Mouse (Mus musculus): ENCODE data around the gene Gzmg. TPM values are rescaled to one million over a fixed set of nuclear protein-coding genes. Genes with fewer than 3 reads are reported as not detected.

Gene Gzmg
- total RNA-seq, 2 experiments from 2014 or later = not detected

Other genes with a start within 250 kb of the Gzmg start
- gene Cma1, start 214.9 kb downstream of the Gzmg start, total RNA-seq (2015) = not detected in 2 replicates
- not detected in 2 replicates for gene Cma1, start 214.9 kb downstream of the Gzmg start, total RNA-seq (2017)
- gene Cma2, start 208.6 kb downstream of the Gzmg start, total RNA-seq (2015) = not detected in 2 replicates
- gene Cma2, start 208.6 kb downstream of the Gzmg start, total RNA-seq (2017) = not detected in 2 replicates
- not detected in 2 replicates for gene Mcpt1, start 141.6 kb downstream of the Gzmg start, total RNA-seq (2015)
- gene Mcpt1, start 141.6 kb downstream of the Gzmg start, total RNA-seq (2017) = not detected in 2 replicates
- gene Mcpt9, start 129.1 kb downstream of the Gzmg start, total RNA-seq (2015) = not detected in 2 replicates
- not detected in 2 replicates for gene Mcpt9, start 129.1 kb downstream of the Gzmg start, total RNA-seq (2017)
- gene Mcpt2, start 117.5 kb downstream of the Gzmg start, total RNA-seq (2015) = not detected in 2 replicates
- gene Mcpt2, start 117.5 kb downstream of the Gzmg start, total RNA-seq (2017) = not detected in 2 replicates
- gene Mcpt4, start 97.3 kb downstream of the Gzmg start, total RNA-seq (2015) = not detected in 2 replicates
- gene Mcpt4, start 97.3 kb downstream of the Gzmg start, total RNA-seq (2017) = not detected in 2 replicates
- 83.3 and 112 TPM in 2 replicates for gene Mcpt8, start 74.3 kb downstream of the Gzmg start, total RNA-seq (2015)
- 23.6 and 30.6 TPM in 2 replicates for gene Mcpt8, start 74.3 kb downstream of the Gzmg start, total RNA-seq (2017)
- 4,330 and 4,812 TPM in 2 replicates for gene Ctsg, start 57.0 kb downstream of the Gzmg start, total RNA-seq (2015)
- 4,060 and 4,327 TPM in 2 replicates for gene Ctsg, start 57.0 kb downstream of the Gzmg start, total RNA-seq (2017)
- gene Gzme, start 39.0 kb downstream of the Gzmg start, total RNA-seq (2015) = not detected in 2 replicates
- not detected in 2 replicates for gene Gzme, start 39.0 kb downstream of the Gzmg start, total RNA-seq (2017)
- gene Gzmd, start 27.0 kb downstream of the Gzmg start, total RNA-seq (2015) = 0.37 TPM in 1 of 2 replicates, not detected in the other
- gene Gzmd, start 27.0 kb downstream of the Gzmg start, total RNA-seq (2017) = not detected in 2 replicates
- gene Gzmn, start 15.0 kb upstream of the Gzmg start, total RNA-seq (2015) = not detected in 2 replicates
- not detected in 2 replicates for gene Gzmn, start 15.0 kb upstream of the Gzmg start, total RNA-seq (2017)
- not detected in 2 replicates for gene Gzmf, start 51.8 kb upstream of the Gzmg start, total RNA-seq (2015)
- not detected in 2 replicates for gene Gzmf, start 51.8 kb upstream of the Gzmg start, total RNA-seq (2017)
- gene Gzmc, start 75.1 kb upstream of the Gzmg start, total RNA-seq (2015) = not detected in 2 replicates
- gene Gzmc, start 75.1 kb upstream of the Gzmg start, total RNA-seq (2017) = not detected in 2 replicates
- gene Gzmb, start 102.7 kb upstream of the Gzmg start, total RNA-seq (2015) = 3.5 TPM in 2 replicates
- 1.1 TPM in 2 replicates for gene Gzmb, start 102.7 kb upstream of the Gzmg start, total RNA-seq (2017)
- gene Atp12a, start 205.5 kb upstream of the Gzmg start, total RNA-seq (2015) = not detected in 2 replicates
- gene Atp12a, start 205.5 kb upstream of the Gzmg start, total RNA-seq (2017) = not detected in 2 replicates
- gene Rnf17, start 243.0 kb upstream of the Gzmg start, total RNA-seq (2015) = 4.4 and 6.4 TPM in 2 replicates
- 3.5 and 7.8 TPM in 2 replicates for gene Rnf17, start 243.0 kb upstream of the Gzmg start, total RNA-seq (2017)